Mouse (Mus musculus) bone marrow, adult 2 months (tissue): ENCODE data around the gene Zfp277. TPM values are rescaled to one million over a fixed set of nuclear protein-coding genes. Genes with fewer than 3 reads are reported as not detected.

Experiments
- H3K27ac ChIP-seq: fragments of 200-500 bp; 2 replicates; pipeline ENCODE4 v1.5.1; 2012; ENCODE audit warnings: low read depth, mild to moderate bottlenecking, control low read depth, inconsistent platforms, low read length; ENCODE audit not compliant: control insufficient read depth, poor library complexity, insufficient read depth
- H3K4me1 ChIP-seq: fragments of 200-500 bp; 2 replicates; pipeline ENCODE4 v1.6.1; 2011; ENCODE audit warnings: low read length; ENCODE audit not compliant: control insufficient read depth, insufficient read depth
- H3K4me3 ChIP-seq: fragments of 200-500 bp; replicated peaks from 2 replicates; pipeline ENCODE3; 2011; ENCODE audit warnings: mild to moderate bottlenecking, low read depth, low read length, control low read depth; ENCODE audit not compliant: control insufficient read depth
- CTCF ChIP-seq: fragments of 200-500 bp; IDR thresholded peaks from 2 replicates; pipeline ENCODE4 v1.5.1; 2011; ENCODE audit warnings: low read length, control low read depth; ENCODE audit not compliant: control insufficient read depth, insufficient read depth
- POLR2A ChIP-seq: fragments of 200-500 bp; IDR thresholded peaks from 2 replicates; pipeline ENCODE4 v1.6.1; 2011; ENCODE audit warnings: low read depth, mild to moderate bottlenecking, control low read depth, low read length, borderline replicate concordance; ENCODE audit not compliant: control insufficient read depth
- WGBS: fragments of 180-500 bp; shearing (Covaris S2); methylation state at CpG from one replicate; pipeline ENCODE4 v1.1.7; 2018; 5-methylcytosine and 5-hydroxymethylcytosine counted together
- polyA plus RNA-seq: library from polyadenylated mRNA; stranded (reverse); fragments of >200 nt; gene quantifications from 2 replicates; pipeline ENCODE4 v1.2.4, GENCODE M21; 2011; ENCODE audit warnings: low replicate concordance; ENCODE audit not compliant: missing spikeins, insufficient read depth, insufficient read length

Gene Zfp277
- polyA plus RNA-seq, 1 experiment: 7.8 TPM

- 74% methylated on average over 2 of the region's 2 CpGs for WGBS
Observed at GRCm38 (mm10) chr12:40398916-40399315, 46.8 kb downstream of the Zfp277 start.

GRCm38 (mm10) chr12:40392869-40393268 lies 52.8 kb downstream of the Zfp277 start:
- Histone ChIP-seq H3K27ac (no peak overlapping the region), H3K4me1 (no peaks in the 10 kb centered on the region), H3K4me3 (no peak overlapping the region)
- WGBS: 83% methylated on average over 3 of the region's 3 CpGs
- TF ChIP-seq CTCF (no peak), POLR2A (no peak)

More at GRCm38 (mm10) chr12:40398916-40399315, 46.8 kb downstream of the Zfp277 start:
- TF ChIP-seq CTCF (no peak), POLR2A (no peak)
- Histone ChIP-seq H3K4me1 (no peaks in the 10 kb centered on the region), H3K27ac (no peak overlapping the region), H3K4me3 (no peak overlapping the region)

- WGBS: 70% methylated on average over 1 of the region's 1 CpGs
- no peaks in the 10 kb centered on the region for H3K4me1 ChIP-seq
- no peak for TF ChIP-seq CTCF
- TF ChIP-seq POLR2A: no peak
- H3K27ac ChIP-seq: no peak overlapping the region
- H3K4me3 ChIP-seq: no peak overlapping the region
Observed at GRCm38 (mm10) chr12:40391262-40391661, 54.4 kb downstream of the Zfp277 start.

GRCm38 (mm10) chr12:40387786-40388185 lies 57.9 kb downstream of the Zfp277 start:
- TF ChIP-seq CTCF (no peak), POLR2A (no peak)
- H3K4me1 ChIP-seq: no peaks in the 10 kb centered on the region
- no peak overlapping the region for H3K4me3 ChIP-seq
- no peak overlapping the region for H3K27ac ChIP-seq
- 79% methylated on average over 5 of the region's 5 CpGs for WGBS

- no peak for TF ChIP-seq CTCF
- WGBS: 94% methylated on average over 4 of the region's 4 CpGs
- no peak overlapping the region for H3K4me3 ChIP-seq
- H3K27ac ChIP-seq: no peak overlapping the region
- H3K4me1 ChIP-seq: no peaks in the 10 kb centered on the region; the same call in 1 of the 2 replicates
Observed at GRCm38 (mm10) chr12:40385301-40385700, 60.4 kb downstream of the Zfp277 start.

GRCm38 (mm10) chr12:40383718-40384117 lies 62.0 kb downstream of the Zfp277 start:
- 86% methylated on average over 6 of the region's 6 CpGs for WGBS
- Histone ChIP-seq H3K4me3 (no peak overlapping the region), H3K4me1 (no peaks in the 10 kb centered on the region; the same call in 1 of the 2 replicates), H3K27ac (no peak overlapping the region)
- no peak for TF ChIP-seq POLR2A
- TF ChIP-seq CTCF: no peak

GRCm38 (mm10) chr12:40382539-40382938 lies 63.2 kb downstream of the Zfp277 start:
- Histone ChIP-seq H3K4me1 (no peaks in the 10 kb centered on the region; the same call in 1 of the 2 replicates), H3K4me3 (no peak overlapping the region)
- 87% methylated on average over 5 of the region's 5 CpGs for WGBS

GRCm38 (mm10) chr12:40381824-40382223 lies 63.9 kb downstream of the Zfp277 start:
- 70% methylated on average over 11 of the region's 11 CpGs for WGBS
- no peak overlapping the region for H3K27ac ChIP-seq

More at GRCm38 (mm10) chr12:40382539-40382938, 63.2 kb downstream of the Zfp277 start:
- TF ChIP-seq CTCF: no peak
- TF ChIP-seq POLR2A: no peak
- H3K27ac ChIP-seq: no peak overlapping the region

GRCm38 (mm10) chr12:40381173-40381801 lies 64.4 kb downstream of the Zfp277 start:
- H3K27ac ChIP-seq: no peak overlapping the region
- WGBS: 37% methylated on average over 10 of the region's 10 CpGs
- no peaks in the 10 kb centered on the region; the same call in 1 of the 2 replicates for H3K4me1 ChIP-seq
- TF ChIP-seq CTCF (no peak), POLR2A (no peak)
- H3K4me3 ChIP-seq: no peak overlapping the region

More at GRCm38 (mm10) chr12:40381824-40382223, 63.9 kb downstream of the Zfp277 start:
- H3K4me1 ChIP-seq: no peaks in the 10 kb centered on the region; the same call in 1 of the 2 replicates
- no peak overlapping the region for H3K4me3 ChIP-seq
- TF ChIP-seq CTCF (no peak), POLR2A (no peak)
